In genomic region chr2:178838571-178838970, GRCm38 (mm10) we compare ENCODE assay signal across 22 mouse cellular contexts.
A peak's percentile ranks its signal among the peaks of the same experiment; 100 is the strongest.
DNase-seq lines count a peak whose midpoint lies in the region; ATAC-seq and TF ChIP-seq lines count a peak whose summit lies in the region.
"Had no signal": no experiment of that assay in that cellular context is flagged by ENCODE, and none has a peak within 500 bp of the region (broad histone marks: within the 10 kb centered on the region; RNA-seq: fewer than 3 reads in every experiment).

No protein-coding gene starts in this region.

- no peak overlapping the region for H3K9ac ChIP-seq in forebrain, embryonic 14.5 days (ENCODE audit: low read length)
- no peak overlapping the region for H3K9ac ChIP-seq in forebrain, embryonic 16.5 days (replicated peaks; ENCODE audit: low read depth, low read length)
- H3K9ac ChIP-seq in kidney, postnatal 0 days (ENCODE audit: low read depth, low read length): no peak overlapping the region
- H3K9ac ChIP-seq in embryonic facial prominence, embryonic 14.5 days (ENCODE audit: low read depth, low read length): 0 out of 2 replicates have a peak overlapping the region, but pooled peaks have one; percentile 19
- H3K9ac ChIP-seq in intestine, embryonic 16.5 days (ENCODE audit: low read depth, low read length): no peak overlapping the region
- H3K9ac ChIP-seq: heart, embryonic 15.5 days; neural tube, embryonic 13.5 days; stomach, embryonic 15.5 days had no signal

- H3K4me2 ChIP-seq in forebrain, embryonic 14.5 days (ENCODE audit: low read length): no peak overlapping the region
- no peak overlapping the region for H3K4me2 ChIP-seq in forebrain, embryonic 16.5 days (ENCODE audit: low read length)
- H3K4me2 ChIP-seq in kidney, postnatal 0 days (ENCODE audit: low read length): no peak overlapping the region
- no peak overlapping the region for H3K4me2 ChIP-seq in embryonic facial prominence, embryonic 14.5 days (ENCODE audit: low read depth, low read length)
- no peak overlapping the region for H3K4me2 ChIP-seq in intestine, embryonic 16.5 days (ENCODE audit: low read depth, low read length)
- H3K4me2 ChIP-seq: heart, embryonic 15.5 days; liver, embryonic 11.5 days; neural tube, embryonic 13.5 days; stomach, embryonic 15.5 days had no signal

- H3K4me3 ChIP-seq in forebrain, embryonic 14.5 days (ENCODE audit: low read depth, low read length): no peak overlapping the region
- no peak overlapping the region for H3K4me3 ChIP-seq in forebrain, embryonic 16.5 days (replicated peaks; ENCODE audit: low read length)
- H3K4me3 ChIP-seq in kidney, postnatal 0 days (replicated peaks; ENCODE audit: low read depth, low read length): no peak overlapping the region
- H3K4me3 ChIP-seq in embryonic facial prominence, embryonic 14.5 days (ENCODE audit: low read depth, low read length): no peak overlapping the region
- H3K4me3 ChIP-seq in limb, embryonic 10.5 days: no peak overlapping the region
- no peak overlapping the region for H3K4me3 ChIP-seq in intestine, embryonic 16.5 days (ENCODE audit: low read length)
- H3K4me3 ChIP-seq: heart, embryonic 15.5 days; layer of hippocampus, adult 2 months; neural tube, embryonic 13.5 days; stomach, embryonic 15.5 days had no signal

- peaks cover 26% of the 10 kb centered on the region for H3K4me1 ChIP-seq in forebrain, embryonic 14.5 days (ENCODE audit: control insufficient read depth, insufficient read depth, low read length)
- peaks cover 34% of the 10 kb centered on the region for H3K4me1 ChIP-seq in forebrain, embryonic 16.5 days (replicated peaks; ENCODE audit: control insufficient read depth, insufficient read depth, low read length)
- no peaks in the 10 kb centered on the region for H3K4me1 ChIP-seq in kidney, postnatal 0 days (replicated peaks; ENCODE audit: insufficient read depth, low read length)
- peaks cover 3% of the 10 kb centered on the region; the same call in 1 of the 2 replicates for H3K4me1 ChIP-seq in embryonic facial prominence, embryonic 14.5 days (ENCODE audit: control insufficient read depth, insufficient read depth, low read length)
- peaks cover 41% of the 10 kb centered on the region for H3K4me1 ChIP-seq in limb, embryonic 10.5 days
- H3K4me1 ChIP-seq in intestine, embryonic 16.5 days (ENCODE audit: control insufficient read depth, insufficient read depth, low read length): no peaks in the 10 kb centered on the region
- H3K4me1 ChIP-seq: stomach, embryonic 15.5 days had no signal

- ATAC-seq in forebrain, embryonic 14.5 days: no peak
- ATAC-seq in forebrain, embryonic 16.5 days: no peak
- ATAC-seq in kidney, postnatal 0 days (replicated peaks; ENCODE audit: low FRiP score, low read depth): peak; percentile 45; the same call in 1 of the 2 replicates
- no peak; the same call in 1 of the 2 replicates for ATAC-seq in embryonic facial prominence, embryonic 14.5 days (ENCODE audit: low read depth)
- ATAC-seq in intestine, embryonic 16.5 days: no peak

- TF ChIP-seq CTCF in kidney, postnatal 0 days (IDR thresholded peaks at IDR 0.05; ENCODE audit: low read depth): no peak

- H3K27me3 ChIP-seq in forebrain, embryonic 14.5 days (replicated peaks; ENCODE audit: control insufficient read depth, insufficient read depth, low read length): no peaks in the 10 kb centered on the region
- H3K27me3 ChIP-seq in forebrain, embryonic 16.5 days (replicated peaks; ENCODE audit: control insufficient read depth, insufficient read depth, low read length): no peaks in the 10 kb centered on the region
- no peaks in the 10 kb centered on the region for H3K27me3 ChIP-seq in kidney, postnatal 0 days (ENCODE audit: insufficient read depth, low read length)
- no peaks in the 10 kb centered on the region for H3K27me3 ChIP-seq in embryonic facial prominence, embryonic 14.5 days (replicated peaks; ENCODE audit: control insufficient read depth, insufficient read depth, low read length)
- H3K27me3 ChIP-seq in limb, embryonic 10.5 days (ENCODE audit: low read depth, poor library complexity, severe bottlenecking): no peaks in the 10 kb centered on the region
- no peaks in the 10 kb centered on the region for H3K27me3 ChIP-seq in intestine, embryonic 16.5 days (replicated peaks; ENCODE audit: control insufficient read depth, insufficient read depth, low read length)
- H3K27me3 ChIP-seq: heart, embryonic 15.5 days; neural tube, embryonic 13.5 days; stomach, embryonic 15.5 days had no signal

- H3K9me3 ChIP-seq in forebrain, embryonic 14.5 days (replicated peaks; ENCODE audit: control insufficient read depth, low read length): no peaks in the 10 kb centered on the region
- H3K9me3 ChIP-seq in forebrain, embryonic 16.5 days (ENCODE audit: control insufficient read depth, low read length): no peaks in the 10 kb centered on the region
- no peaks in the 10 kb centered on the region for H3K9me3 ChIP-seq in kidney, postnatal 0 days (replicated peaks; ENCODE audit: low read length)
- H3K9me3 ChIP-seq in embryonic facial prominence, embryonic 14.5 days (ENCODE audit: control insufficient read depth, low read length): no peaks in the 10 kb centered on the region
- no peaks in the 10 kb centered on the region for H3K9me3 ChIP-seq in limb, embryonic 10.5 days (replicated peaks)
- no peaks in the 10 kb centered on the region for H3K9me3 ChIP-seq in intestine, embryonic 16.5 days (ENCODE audit: control insufficient read depth, low read length)
- H3K9me3 ChIP-seq: heart, embryonic 15.5 days; neural tube, embryonic 13.5 days; stomach, embryonic 15.5 days had no signal

- no peak overlapping the region for H3K27ac ChIP-seq in forebrain, embryonic 14.5 days (ENCODE audit: low read depth, low read length)
- H3K27ac ChIP-seq in forebrain, embryonic 16.5 days (ENCODE audit: low read length): no peak overlapping the region
- no peak overlapping the region for H3K27ac ChIP-seq in kidney, postnatal 0 days
- no peak overlapping the region for H3K27ac ChIP-seq in embryonic facial prominence, embryonic 14.5 days (replicated peaks; ENCODE audit: low read depth, low read length)
- H3K27ac ChIP-seq in limb, embryonic 10.5 days: peak overlapping the region; percentile 36; the same call in 1 of the 2 replicates
- H3K27ac ChIP-seq in intestine, embryonic 16.5 days (ENCODE audit: low read length): no peak overlapping the region
- H3K27ac ChIP-seq: heart, embryonic 15.5 days; layer of hippocampus, adult 2 months; neural tube, embryonic 13.5 days; stomach, embryonic 15.5 days had no signal

- no peaks in the 10 kb centered on the region for H3K36me3 ChIP-seq in forebrain, embryonic 14.5 days (ENCODE audit: control insufficient read depth, insufficient read depth, low read length)
- H3K36me3 ChIP-seq in forebrain, embryonic 16.5 days (ENCODE audit: control insufficient read depth, insufficient read depth): no peaks in the 10 kb centered on the region
- no peaks in the 10 kb centered on the region for H3K36me3 ChIP-seq in kidney, postnatal 0 days (ENCODE audit: insufficient read depth, low read length)
- H3K36me3 ChIP-seq in embryonic facial prominence, embryonic 14.5 days (ENCODE audit: control insufficient read depth, insufficient read depth, low read length): no peaks in the 10 kb centered on the region
- H3K36me3 ChIP-seq in limb, embryonic 10.5 days: no peaks in the 10 kb centered on the region
- H3K36me3 ChIP-seq in intestine, embryonic 16.5 days (ENCODE audit: control insufficient read depth, insufficient read depth, low read length): no peaks in the 10 kb centered on the region
- H3K36me3 ChIP-seq: heart, embryonic 15.5 days; neural tube, embryonic 13.5 days; stomach, embryonic 15.5 days had no signal

- peak; percentile 48 for DNase-seq in forebrain, embryonic 14.5 days (ENCODE audit: low spot score)
- DNase-seq in kidney, postnatal 0 days (ENCODE audit: low spot score): peak; percentile 50
- no peak for DNase-seq in kidney, adult 8-10 months
- peak; percentile 35 for DNase-seq in embryonic facial prominence, embryonic 14.5 days (ENCODE audit: low spot score)
- DNase-seq in limb, embryonic 10.5 days (ENCODE audit: low spot score): no peak
- no peak for DNase-seq in adrenal gland, postnatal 10 days
- DNase-seq: adrenal gland, adult 2 months; cerebellum, adult 9-10 months; gastrocnemius, postnatal 14 days; heart, postnatal 4 days; kidney, adult 2 months; layer of hippocampus, postnatal 36 days; lung, adult 18-20 months; lung, postnatal 14 days; thymus, adult 18-20 months had no signal

- 4% methylated on average over 6 of the region's 6 CpGs for WGBS in forebrain, embryonic 14.5 days
- 3% methylated on average over 6 of the region's 6 CpGs for WGBS in forebrain, embryonic 16.5 days
- WGBS in kidney, postnatal 0 days: 12% methylated on average over 6 of the region's 6 CpGs
- WGBS in embryonic facial prominence, embryonic 14.5 days: 10% methylated on average over 6 of the region's 6 CpGs
- WGBS in limb, embryonic 10.5 days: 40% methylated on average over 6 of the region's 6 CpGs
- WGBS in intestine, embryonic 16.5 days: 28% methylated on average over 6 of the region's 6 CpGs

Comparison
In these comparisons a context has a peak if more than half of its experiments do, and no peak if none do; other contexts are left out.
1. DNase-seq: peak in forebrain, embryonic 14.5 days (single experiment), kidney, postnatal 0 days (single experiment) and embryonic facial prominence, embryonic 14.5 days (single experiment); none in kidney, adult 8-10 months (0 of 2), limb, embryonic 10.5 days (single experiment) and adrenal gland, postnatal 10 days (single experiment).